Mouse (Mus musculus): ENCODE measurements around the gene Nle1. TPM values are rescaled to one million over a fixed set of nuclear protein-coding genes. Genes with fewer than 3 reads are reported as not detected.

Nle1 gene
- polyA plus RNA-seq, 1 experiment from 2014 or later = 9.2 TPM

GRCm38 (mm10) chr11:82857307-82857848, 50.8 kb downstream of the Nle1 start:
- ATAC-seq = no peak
- Histone ChIP-seq H3K4me3 (ENCODE audit: low read depth, low read length) (no peak overlapping the region), H3K27ac (ENCODE audit: low read depth) (peak overlapping the region; percentile 69), H3K27me3 (ENCODE audit: insufficient read depth, low read length) (no peaks in the 10 kb centered on the region), H3K9ac (replicated peaks) (no peak overlapping the region), H3K9me3 (ENCODE audit: low read length) (no peaks in the 10 kb centered on the region), H3K4me1 (ENCODE audit: insufficient read depth) (peaks cover 47% of the 10 kb centered on the region), H3K4me2 (ENCODE audit: low read depth, low read length) (no peak overlapping the region), H3K36me3 (replicated peaks; ENCODE audit: insufficient read depth, low read length) (peaks cover 3% of the 10 kb centered on the region; the same call in 1 of the 2 replicates)
- 62% methylated on average over 13 of the region's 13 CpGs for WGBS (ENCODE audit: insufficient replicate concordance)
- TF ChIP-seq EP300 (IDR thresholded peaks at IDR 0.05; ENCODE audit: low read depth) (no peak), CTCF (IDR thresholded peaks at IDR 0.05; ENCODE audit: low read depth) (no peak)
- no peak for DNase-seq

- no peak overlapping the region for H3K4me3 ChIP-seq (ENCODE audit: low read depth, low read length)
- no peak overlapping the region for H3K9ac ChIP-seq (replicated peaks)
- peak overlapping the region; percentile 29; the same call in 1 of the 2 replicates for H3K27ac ChIP-seq (ENCODE audit: low read depth)
- H3K4me2 ChIP-seq (ENCODE audit: low read depth, low read length) = no peak overlapping the region
- H3K27me3 ChIP-seq (ENCODE audit: insufficient read depth, low read length) = no peaks in the 10 kb centered on the region
- ATAC-seq (no peak), DNase-seq (no peak)
- H3K4me1 ChIP-seq (ENCODE audit: insufficient read depth) = peaks cover 44% of the 10 kb centered on the region
- peaks cover 3% of the 10 kb centered on the region; the same call in 1 of the 2 replicates for H3K36me3 ChIP-seq (replicated peaks; ENCODE audit: insufficient read depth, low read length)
- TF ChIP-seq EP300 (IDR thresholded peaks at IDR 0.05; ENCODE audit: low read depth) (no peak), CTCF (IDR thresholded peaks at IDR 0.05; ENCODE audit: low read depth) (no peak)
- 82% methylated on average over 10 of the region's 10 CpGs for WGBS (ENCODE audit: insufficient replicate concordance)
- no peaks in the 10 kb centered on the region for H3K9me3 ChIP-seq (ENCODE audit: low read length)
Observed at GRCm38 (mm10) chr11:82856032-82856431, 52.2 kb downstream of the Nle1 start.

GRCm38 (mm10) chr11:82855327-82855973, 52.8 kb downstream of the Nle1 start:
- H3K9me3 ChIP-seq (ENCODE audit: low read length) = no peaks in the 10 kb centered on the region
- H3K4me3 ChIP-seq (ENCODE audit: low read depth, low read length) = no peak overlapping the region
- ATAC-seq = peak; percentile 94
- peaks cover 3% of the 10 kb centered on the region; the same call in 1 of the 2 replicates for H3K36me3 ChIP-seq (replicated peaks; ENCODE audit: insufficient read depth, low read length)
- peak overlapping the region; percentile 13; the same call in 1 of the 2 replicates for H3K27ac ChIP-seq (ENCODE audit: low read depth)
- TF ChIP-seq CTCF (IDR thresholded peaks at IDR 0.05; ENCODE audit: low read depth) (no peak), EP300 (IDR thresholded peaks at IDR 0.05; ENCODE audit: low read depth) (peak; percentile 76)
- peak overlapping the region; percentile 50 for H3K4me2 ChIP-seq (ENCODE audit: low read depth, low read length)
- 0 out of 2 replicates have a peak overlapping the region, but pooled peaks have one; percentile 2 for H3K9ac ChIP-seq (replicated peaks)
- WGBS (ENCODE audit: insufficient replicate concordance) = 67% methylated on average over 9 of the region's 9 CpGs
- peaks cover 41% of the 10 kb centered on the region for H3K4me1 ChIP-seq (ENCODE audit: insufficient read depth)
- DNase-seq = peak; percentile 42
- no peaks in the 10 kb centered on the region for H3K27me3 ChIP-seq (ENCODE audit: insufficient read depth, low read length)

- TF ChIP-seq CTCF (IDR thresholded peaks at IDR 0.05; ENCODE audit: low read depth) = no peak
- no peak for TF ChIP-seq EP300 (IDR thresholded peaks at IDR 0.05; ENCODE audit: low read depth)
Observed at GRCm38 (mm10) chr11:82854111-82854510, 54.1 kb downstream of the Nle1 start.

GRCm38 (mm10) chr11:82852958-82853357, 55.3 kb downstream of the Nle1 start:
- 87% methylated on average over 7 of the region's 7 CpGs for WGBS (ENCODE audit: insufficient replicate concordance)
- no peaks in the 10 kb centered on the region for H3K36me3 ChIP-seq (replicated peaks; ENCODE audit: insufficient read depth, low read length)
- H3K9me3 ChIP-seq (ENCODE audit: low read length) = no peaks in the 10 kb centered on the region
- no peak overlapping the region for H3K9ac ChIP-seq (replicated peaks)
- no peaks in the 10 kb centered on the region for H3K27me3 ChIP-seq (ENCODE audit: insufficient read depth, low read length)
- H3K27ac ChIP-seq (ENCODE audit: low read depth) = no peak overlapping the region
- no peak for DNase-seq
- no peak overlapping the region for H3K4me2 ChIP-seq (ENCODE audit: low read depth, low read length)
- ATAC-seq = no peak
- TF ChIP-seq CTCF (IDR thresholded peaks at IDR 0.05; ENCODE audit: low read depth) (no peak), EP300 (IDR thresholded peaks at IDR 0.05; ENCODE audit: low read depth) (no peak)
- peaks cover 51% of the 10 kb centered on the region for H3K4me1 ChIP-seq (ENCODE audit: insufficient read depth)
- H3K4me3 ChIP-seq (ENCODE audit: low read depth, low read length) = no peak overlapping the region

More at GRCm38 (mm10) chr11:82854111-82854510, 54.1 kb downstream of the Nle1 start:
- H3K36me3 ChIP-seq (replicated peaks; ENCODE audit: insufficient read depth, low read length) = no peaks in the 10 kb centered on the region
- H3K9ac ChIP-seq (replicated peaks) = no peak overlapping the region
- no peak overlapping the region for H3K4me3 ChIP-seq (ENCODE audit: low read depth, low read length)
- H3K4me1 ChIP-seq (ENCODE audit: insufficient read depth) = peaks cover 45% of the 10 kb centered on the region
- DNase-seq = no peak
- no peaks in the 10 kb centered on the region for H3K9me3 ChIP-seq (ENCODE audit: low read length)
- H3K4me2 ChIP-seq (ENCODE audit: low read depth, low read length) = no peak overlapping the region
- no peak for ATAC-seq
- no peaks in the 10 kb centered on the region for H3K27me3 ChIP-seq (ENCODE audit: insufficient read depth, low read length)
- 84% methylated on average over 6 of the region's 6 CpGs for WGBS (ENCODE audit: insufficient replicate concordance)
- H3K27ac ChIP-seq (ENCODE audit: low read depth) = no peak overlapping the region

- Histone ChIP-seq H3K9ac (replicated peaks) (no peak overlapping the region), H3K27ac (ENCODE audit: low read depth) (no peak overlapping the region), H3K36me3 (replicated peaks; ENCODE audit: insufficient read depth, low read length) (no peaks in the 10 kb centered on the region), H3K9me3 (ENCODE audit: low read length) (no peaks in the 10 kb centered on the region), H3K4me1 (ENCODE audit: insufficient read depth) (peaks cover 48% of the 10 kb centered on the region), H3K27me3 (ENCODE audit: insufficient read depth, low read length) (no peaks in the 10 kb centered on the region), H3K4me2 (ENCODE audit: low read depth, low read length) (no peak overlapping the region), H3K4me3 (ENCODE audit: low read depth, low read length) (no peak overlapping the region)
- WGBS (ENCODE audit: insufficient replicate concordance) = 79% methylated on average over 10 of the region's 10 CpGs
- DNase-seq = no peak
- no peak for TF ChIP-seq CTCF (IDR thresholded peaks at IDR 0.05; ENCODE audit: low read depth)
- no peak for TF ChIP-seq EP300 (IDR thresholded peaks at IDR 0.05; ENCODE audit: low read depth)
- ATAC-seq = no peak
Observed at GRCm38 (mm10) chr11:82852540-82852939, 55.7 kb downstream of the Nle1 start.
